Mouse (Mus musculus) neural tube, embryonic 12.5 days (tissue): ENCODE measurements at regions not wholly inside any gene's neighbourhood (a gene's known extent, or its start where the extent isn't known, plus 50 kb on each side); places are given as distances from the start of the nearest gene placed in this dataset.

Source experiments
- ATAC-seq: fragments of 200-750 bp; cut with Nextera tagmentation; 2 replicates; pipeline ENCODE4 v1.8.0; 2017; ENCODE audit warnings: low read depth, mild to moderate bottlenecking, moderate TSS enrichment, moderate library complexity; ENCODE audit not compliant: low FRiP score
- H3K27ac ChIP-seq: fragments of 300-500 bp; sonication (generic); 2 replicates; pipeline ENCODE4 v1.5.1; 2016
- H3K27me3 ChIP-seq: fragments of 300-500 bp; sonication (generic); replicated peaks from 2 replicates; pipeline ENCODE4 v1.6.1; 2016; ENCODE audit warnings: mild to moderate bottlenecking
- H3K36me3 ChIP-seq: fragments of 300-500 bp; sonication (generic); 2 replicates; pipeline ENCODE4 v1.6.1; 2016; ENCODE audit warnings: mild to moderate bottlenecking
- H3K4me1 ChIP-seq: fragments of 300-500 bp; sonication (generic); 2 replicates; pipeline ENCODE4 v1.6.1; 2016
- H3K4me2 ChIP-seq: fragments of 300-500 bp; sonication (generic); replicated peaks from 2 replicates; pipeline ENCODE4 v1.6.1; 2016; ENCODE audit warnings: mild to moderate bottlenecking
- H3K4me3 ChIP-seq: fragments of 300-500 bp; sonication (generic); 2 replicates; pipeline ENCODE4 v1.5.1; 2016
- H3K9ac ChIP-seq: fragments of 300-500 bp; sonication (generic); 2 replicates; pipeline ENCODE4 v1.6.1; 2016; ENCODE audit warnings: mild to moderate bottlenecking
- H3K9me3 ChIP-seq: fragments of 300-500 bp; sonication (generic); 2 replicates; pipeline ENCODE4 v1.6.1; 2016; ENCODE audit warnings: mild to moderate bottlenecking
- WGBS: fragments of 180-500 bp; shearing (Covaris S2); methylation state at CpG from one replicate; pipeline ENCODE4 v1.1.7; 2016; 5-methylcytosine and 5-hydroxymethylcytosine counted together

DNA sequence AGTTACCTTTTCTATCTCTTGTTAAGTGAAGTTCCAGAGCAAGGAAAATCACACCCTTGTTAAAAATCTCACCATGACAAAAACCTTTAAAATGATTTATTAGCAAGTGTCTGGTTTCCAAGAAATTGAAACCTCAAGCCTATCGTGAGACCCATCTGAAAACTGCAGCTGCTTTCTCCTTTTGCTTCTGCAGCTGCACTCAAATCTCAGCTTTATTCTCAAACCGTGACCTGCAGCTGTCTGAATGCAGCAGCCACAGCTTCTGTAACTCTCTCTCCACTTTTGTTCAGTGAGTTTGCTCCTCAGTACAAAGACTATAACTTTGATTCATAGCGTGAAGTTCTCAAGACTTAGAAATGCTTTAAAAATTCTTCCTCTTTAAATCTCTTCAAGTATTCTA lies 713.3 kb upstream of the Pom121l12 start:
- WGBS = 23% methylated on average over 3 of the region's 3 CpGs
- Histone ChIP-seq H3K4me3 (no peak overlapping the region), H3K9me3 (no peaks in the 10 kb centered on the region), H3K27ac (no peak overlapping the region), H3K27me3 (no peaks in the 10 kb centered on the region), H3K36me3 (no peaks in the 10 kb centered on the region), H3K4me1 (no peaks in the 10 kb centered on the region), H3K9ac (no peak overlapping the region), H3K4me2 (no peak overlapping the region)
- peak; percentile 72; the same call in 1 of the 2 replicates for ATAC-seq

DNA sequence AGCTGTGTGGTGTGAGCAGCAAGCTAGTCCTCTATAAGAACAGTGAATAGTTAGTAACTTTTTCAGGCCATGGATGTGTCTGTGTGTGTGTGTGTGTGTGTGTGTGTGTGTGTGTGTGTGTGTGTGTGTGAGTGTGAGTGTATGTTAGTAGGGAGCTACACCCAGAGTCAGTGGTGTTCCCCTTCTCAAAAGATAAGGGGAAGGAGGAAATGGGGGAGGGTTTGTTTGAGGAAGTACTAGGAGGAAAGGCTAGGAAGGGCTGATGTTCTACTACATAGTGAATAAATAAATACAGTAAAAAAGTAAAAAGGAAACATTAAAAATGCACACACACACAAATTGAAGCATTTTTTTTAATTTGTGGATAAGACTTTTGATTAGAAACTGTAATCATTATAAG lies 705.8 kb upstream of the Pom121l12 start:
- Histone ChIP-seq H3K9ac (no peak overlapping the region), H3K4me2 (no peak overlapping the region), H3K27me3 (no peaks in the 10 kb centered on the region), H3K27ac (no peak overlapping the region), H3K9me3 (no peaks in the 10 kb centered on the region), H3K4me1 (no peaks in the 10 kb centered on the region), H3K4me3 (no peak overlapping the region), H3K36me3 (no peaks in the 10 kb centered on the region)
- no peak for ATAC-seq
